Mouse (Mus musculus) urinary bladder, postnatal 25 days (tissue): ENCODE data around the gene Slc2a3.

ENCODE experiments used
- DNase-seq: peaks from one replicate; pipeline ENCODE4 v3.0.0; 2022; ENCODE audit warnings: low spot score

The Slc2a3 gene

GRCm38 (mm10) chr6:122801301-122801800 lies at the start of gene Slc2a3:
Gene Slc2a3 (minus strand): TSS chr6:122801640.
- DNase-seq = peak; percentile 28

DNA sequence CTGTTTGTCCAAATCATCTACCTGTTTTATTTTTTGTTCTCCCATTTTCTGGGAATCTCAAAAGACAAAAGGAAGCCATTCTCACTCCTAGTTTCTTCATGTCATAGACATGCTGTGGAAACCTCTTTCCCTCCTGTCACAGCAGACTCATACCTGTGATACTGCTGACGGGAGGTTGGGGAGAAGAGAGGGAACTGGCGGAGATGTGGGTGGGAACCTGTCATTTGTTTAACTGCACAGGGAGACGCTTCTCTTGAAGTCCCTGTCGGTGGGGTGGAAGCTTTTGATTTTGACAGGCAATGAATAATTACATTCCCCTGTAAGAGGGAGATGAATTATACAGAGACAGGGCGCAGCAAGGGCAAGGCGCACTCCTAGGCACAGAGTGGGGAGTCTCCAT lies 42.3 kb upstream of the Slc2a3 start:
- DNase-seq = no peak

GRCm38 (mm10) chr6:122837539-122837938 lies 36.1 kb upstream of the Slc2a3 start:
- DNase-seq = no peak

DNA sequence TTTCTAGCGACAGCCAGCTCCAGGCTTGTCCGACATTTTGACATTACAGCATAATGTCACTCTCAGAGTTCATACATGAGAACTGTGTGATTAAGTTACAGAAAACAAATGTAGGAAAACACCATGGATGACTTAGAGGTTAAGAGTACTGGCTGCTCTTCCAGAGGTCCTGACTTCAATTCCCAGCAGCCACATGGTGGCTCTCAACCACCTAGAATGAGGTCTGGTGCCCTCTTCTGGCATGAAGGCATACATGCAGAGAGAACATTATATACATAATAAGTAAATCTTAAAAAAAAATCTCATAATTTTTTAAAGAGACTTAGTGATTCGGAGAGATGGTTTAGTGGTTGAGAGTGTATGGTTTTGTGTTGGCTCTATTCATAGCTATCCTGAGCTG lies 35.5 kb upstream of the Slc2a3 start:
- DNase-seq = no peak

- DNase-seq = peak; percentile 29
Observed at GRCm38 (mm10) chr6:122834365-122834764, 32.9 kb upstream of the Slc2a3 start.

DNA sequence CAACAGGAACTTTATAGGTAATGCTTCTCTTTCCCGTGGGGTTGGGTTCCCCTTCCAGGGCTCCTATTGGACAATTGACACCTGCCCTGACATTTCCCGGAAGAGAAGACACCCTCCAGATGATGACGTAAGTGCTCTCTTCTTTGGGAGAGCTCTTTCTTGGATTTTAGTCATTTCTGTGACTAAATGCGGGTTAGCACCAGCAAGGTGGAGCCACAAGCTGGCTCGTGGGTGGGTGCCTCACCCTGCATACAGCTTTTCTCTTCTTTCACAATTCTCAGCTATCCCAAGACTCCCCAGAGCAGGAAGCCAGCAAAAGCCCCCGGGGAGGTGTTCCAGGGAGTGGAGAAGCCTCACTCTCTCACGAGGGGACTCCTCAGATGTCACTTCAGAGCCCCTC lies 31.4 kb upstream of the Slc2a3 start:
- DNase-seq = no peak

- DNase-seq = no peak
Observed at GRCm38 (mm10) chr6:122828086-122828485, 26.6 kb upstream of the Slc2a3 start.

- peak; percentile 51 for DNase-seq
Observed at GRCm38 (mm10) chr6:122825923-122826742, 24.7 kb upstream of the Slc2a3 start.

DNA sequence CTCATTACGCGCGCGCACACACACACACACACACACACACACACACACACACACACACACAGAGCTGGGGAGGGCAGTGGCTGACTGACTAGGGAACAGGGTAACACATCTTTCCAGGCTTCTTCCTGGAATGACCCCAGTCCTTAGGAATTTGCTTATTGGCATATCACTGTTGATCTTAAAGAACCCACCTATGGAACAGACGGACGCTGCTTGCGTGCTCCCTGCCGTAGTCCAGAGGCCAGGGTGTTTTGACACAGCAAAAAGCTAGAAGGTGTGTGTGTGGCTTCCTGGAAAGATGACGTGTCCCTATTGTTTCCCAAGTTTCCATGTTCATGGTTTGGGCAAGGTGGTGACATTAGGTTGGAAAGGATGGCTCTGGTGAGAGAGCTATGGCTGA lies 23.7 kb upstream of the Slc2a3 start:
- DNase-seq = no peak

DNA sequence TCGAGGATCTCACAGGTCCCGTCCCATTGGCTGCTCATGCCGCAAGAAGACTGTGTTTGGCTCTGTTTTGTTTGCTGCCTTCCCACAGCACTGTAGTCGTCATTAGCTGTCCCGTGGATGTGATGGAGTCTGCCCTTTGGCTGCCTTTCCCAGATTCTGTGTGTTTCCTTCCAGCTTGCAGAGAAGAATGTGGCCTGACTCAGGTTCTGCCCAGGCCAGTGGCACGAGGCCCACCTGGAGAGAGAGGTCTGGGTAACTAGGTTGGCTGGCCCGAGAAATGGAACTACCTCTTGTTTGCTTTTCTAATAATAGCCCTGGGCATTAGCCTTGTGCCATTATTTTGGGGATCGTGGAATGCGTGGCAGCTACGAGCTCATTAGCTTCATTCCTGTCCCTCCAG lies 22.6 kb upstream of the Slc2a3 start:
- DNase-seq = no peak

- DNase-seq = no peak
Observed at GRCm38 (mm10) chr6:122821822-122822221, 20.4 kb upstream of the Slc2a3 start.

DNA sequence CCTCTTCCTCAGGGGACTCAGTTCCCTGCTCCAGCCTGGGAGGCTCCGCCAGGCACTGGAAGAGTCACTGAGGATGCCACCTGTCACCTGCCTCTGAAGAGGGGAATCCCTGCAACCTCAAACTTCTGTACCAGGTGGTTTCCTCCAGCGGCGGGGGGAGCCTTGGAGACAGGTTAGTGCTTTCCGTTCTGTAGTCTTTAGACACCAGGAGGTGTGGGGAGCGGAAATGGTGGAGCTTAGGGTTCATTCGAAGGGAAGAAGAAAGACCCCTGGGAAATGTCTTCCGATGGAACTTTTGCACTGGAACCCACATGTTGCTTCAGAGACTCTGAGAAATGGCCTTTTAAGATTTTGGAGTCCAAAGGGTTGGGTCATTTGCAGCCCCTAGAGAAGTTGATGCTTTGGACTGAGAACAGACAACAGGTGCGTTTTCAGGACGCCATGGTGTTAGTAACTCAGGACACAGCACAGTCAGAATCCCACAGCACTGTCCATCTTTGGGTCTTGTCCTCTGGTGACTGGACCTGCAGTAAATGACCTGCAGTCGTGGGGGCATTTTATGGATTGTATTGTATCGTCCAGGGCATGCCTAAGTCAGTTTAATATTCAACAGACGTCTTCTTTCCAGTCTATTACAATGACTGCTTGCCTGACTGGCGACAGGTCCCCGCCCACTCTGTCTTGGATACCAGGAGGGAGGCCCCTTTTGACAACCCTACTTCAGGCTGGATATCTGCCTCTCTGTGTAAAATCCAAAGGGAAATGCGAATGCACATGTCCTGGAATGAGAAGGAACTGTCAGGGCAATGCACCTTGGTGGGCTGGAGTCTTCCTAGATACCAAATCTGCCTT lies 19.6 kb upstream of the Slc2a3 start:
- no peak for DNase-seq

DNA sequence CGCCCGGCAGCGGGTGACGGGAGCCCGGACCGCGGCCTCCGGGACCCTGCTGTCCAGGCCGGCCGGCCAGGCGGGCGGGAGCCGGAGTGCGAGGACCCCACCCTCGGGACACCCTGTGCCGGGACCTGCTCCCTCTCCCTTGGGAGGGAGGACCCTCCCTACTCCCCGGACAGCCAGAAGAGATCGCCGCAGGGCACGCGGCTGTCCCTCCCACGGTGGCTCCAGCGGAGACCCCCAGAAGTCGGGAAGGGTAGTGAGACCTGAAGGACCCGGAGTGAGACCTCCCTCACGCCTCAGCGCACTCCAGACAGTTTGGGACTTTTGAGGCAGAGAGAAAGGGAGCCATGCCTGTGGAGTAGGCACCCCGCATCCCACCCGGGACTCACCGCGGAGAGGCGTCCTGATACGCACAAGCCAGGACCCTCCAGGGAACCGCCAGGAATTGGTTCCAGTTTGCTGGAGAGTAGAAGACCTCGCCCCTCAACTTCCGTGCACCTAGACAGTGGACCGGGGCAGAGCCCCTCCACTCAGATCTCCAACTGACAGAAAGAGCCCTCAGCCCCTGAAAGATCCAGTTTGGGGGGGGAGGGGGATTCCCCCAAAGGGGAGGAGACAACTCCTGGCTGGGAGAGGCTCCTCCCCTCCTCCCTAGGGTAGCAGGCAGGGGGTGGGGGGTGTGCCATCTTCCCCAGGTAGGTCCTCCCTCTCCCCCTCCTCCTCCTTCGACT lies 18.8 kb upstream of the Slc2a3 start:
- peak; percentile 35 for DNase-seq

DNA sequence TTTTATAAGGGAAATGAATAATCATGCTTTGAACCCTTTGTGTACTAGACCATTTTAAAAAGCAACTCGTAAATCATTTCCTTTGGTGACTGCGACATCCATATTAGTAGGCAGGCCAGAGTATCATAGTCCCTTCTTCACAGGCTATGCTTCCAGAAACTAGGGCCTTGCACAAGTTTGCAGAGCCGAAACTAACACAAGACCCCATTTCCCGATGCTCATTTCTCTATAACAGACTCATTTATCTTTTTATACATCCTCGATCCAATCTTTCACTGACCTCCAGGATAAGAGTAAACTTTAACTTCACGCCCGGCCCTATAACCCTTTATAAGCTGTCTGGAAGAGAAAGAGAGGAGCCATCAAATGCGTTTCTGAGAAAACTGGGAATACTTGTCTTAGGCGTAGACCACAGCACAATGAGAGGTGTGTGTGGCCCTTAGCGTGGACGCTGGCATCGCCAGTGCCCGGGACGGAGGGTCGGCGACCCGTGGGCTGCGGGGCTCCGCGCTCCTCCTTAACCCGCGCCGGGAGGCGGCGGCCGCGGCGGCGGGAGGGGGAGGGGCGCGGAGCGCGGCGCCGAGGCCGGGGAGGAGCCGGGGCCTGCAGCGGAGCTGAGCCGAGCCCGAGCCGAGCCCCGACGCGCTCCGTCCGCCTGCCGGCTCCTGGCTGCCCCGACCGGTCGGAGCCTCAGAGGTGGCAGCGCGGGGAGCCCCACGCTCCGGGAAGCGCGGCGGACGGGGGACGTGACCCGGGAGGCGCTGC lies 18.0 kb upstream of the Slc2a3 start, which contains the start of gene Foxj2:
Foxj2 (plus strand) TSS at position 609 of the 765 bp plus-strand sequence.
- peak; percentile 81 for DNase-seq

- DNase-seq = no peak
Observed at GRCm38 (mm10) chr6:122813640-122814039, 12.2 kb upstream of the Slc2a3 start.

DNA sequence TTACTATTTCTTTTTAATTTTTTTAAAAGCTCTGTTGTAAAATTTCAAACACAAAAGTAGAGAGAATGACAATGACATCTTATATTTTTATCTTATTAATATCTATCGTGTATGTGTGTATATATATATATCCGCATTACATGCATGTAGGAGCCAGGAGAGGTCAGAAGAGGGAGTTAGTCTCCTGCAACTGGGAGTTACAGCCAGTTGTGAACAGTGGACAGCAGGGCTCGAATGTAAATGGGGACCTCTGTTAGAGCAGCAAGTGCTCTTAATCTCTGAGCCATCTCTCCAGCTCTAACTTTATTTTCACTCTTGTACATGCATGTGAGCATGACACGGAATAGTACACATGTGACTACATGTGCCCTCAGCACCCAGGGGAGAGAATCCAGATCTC lies 11.3 kb upstream of the Slc2a3 start:
- DNase-seq = no peak

DNA sequence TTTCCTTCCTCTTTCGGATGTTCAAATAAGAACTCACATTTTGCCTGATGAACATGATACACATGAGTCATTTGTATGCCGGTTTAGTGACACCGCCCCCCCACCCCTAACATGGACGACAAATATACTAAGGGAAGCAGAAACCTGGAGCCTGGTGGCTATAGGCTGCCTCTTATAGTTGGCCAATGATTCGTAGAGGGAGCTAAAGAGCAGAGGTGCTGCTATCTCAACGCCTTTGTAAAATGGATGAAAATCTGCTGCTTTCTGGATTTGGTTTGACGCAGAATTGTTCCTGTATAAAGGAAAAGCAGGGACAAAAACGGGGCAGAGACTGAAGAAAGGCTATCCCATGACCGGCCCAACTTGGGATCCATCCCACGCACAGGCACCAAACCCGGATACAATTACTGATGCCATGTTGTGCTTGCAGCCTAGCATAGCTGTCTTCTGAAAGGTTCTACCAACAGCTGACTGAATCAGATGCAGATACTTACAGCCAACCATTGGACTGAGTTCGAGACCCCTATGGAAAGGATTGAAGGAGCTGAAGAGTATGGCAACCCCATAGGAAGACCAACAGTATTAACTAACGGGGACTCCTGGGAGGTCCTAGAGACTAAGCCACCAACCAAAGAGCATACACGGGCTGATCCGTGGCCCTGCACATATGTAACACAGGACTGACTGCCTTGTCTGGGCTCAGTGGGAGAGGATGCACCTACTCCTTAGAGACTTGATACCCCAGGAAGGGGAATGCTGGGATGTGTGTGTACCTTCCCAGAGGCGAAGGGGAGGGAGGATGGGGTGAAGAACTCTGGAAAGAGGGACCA lies 10.5 kb upstream of the Slc2a3 start:
- DNase-seq = no peak

DNA sequence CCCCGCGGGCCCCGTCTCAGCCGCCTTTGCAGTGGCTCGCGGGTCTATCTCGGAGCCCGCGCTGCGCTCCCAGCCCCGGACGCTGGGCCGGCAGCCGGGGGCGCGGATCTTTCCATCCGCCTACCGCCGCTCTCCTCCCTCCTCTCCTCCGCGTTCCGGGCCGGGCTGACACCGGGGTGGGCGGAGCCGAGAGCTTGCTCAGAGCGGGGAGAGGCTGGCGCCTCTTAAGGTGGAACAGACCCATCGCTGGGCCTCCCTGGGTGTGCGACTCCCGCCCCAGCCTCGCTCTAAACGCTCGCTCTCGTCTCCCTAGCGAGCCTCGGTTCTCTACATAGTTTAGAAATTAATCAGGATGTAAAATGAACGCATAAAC lies 9.8 kb upstream of the Slc2a3 start:
- DNase-seq = peak; percentile 90

DNA sequence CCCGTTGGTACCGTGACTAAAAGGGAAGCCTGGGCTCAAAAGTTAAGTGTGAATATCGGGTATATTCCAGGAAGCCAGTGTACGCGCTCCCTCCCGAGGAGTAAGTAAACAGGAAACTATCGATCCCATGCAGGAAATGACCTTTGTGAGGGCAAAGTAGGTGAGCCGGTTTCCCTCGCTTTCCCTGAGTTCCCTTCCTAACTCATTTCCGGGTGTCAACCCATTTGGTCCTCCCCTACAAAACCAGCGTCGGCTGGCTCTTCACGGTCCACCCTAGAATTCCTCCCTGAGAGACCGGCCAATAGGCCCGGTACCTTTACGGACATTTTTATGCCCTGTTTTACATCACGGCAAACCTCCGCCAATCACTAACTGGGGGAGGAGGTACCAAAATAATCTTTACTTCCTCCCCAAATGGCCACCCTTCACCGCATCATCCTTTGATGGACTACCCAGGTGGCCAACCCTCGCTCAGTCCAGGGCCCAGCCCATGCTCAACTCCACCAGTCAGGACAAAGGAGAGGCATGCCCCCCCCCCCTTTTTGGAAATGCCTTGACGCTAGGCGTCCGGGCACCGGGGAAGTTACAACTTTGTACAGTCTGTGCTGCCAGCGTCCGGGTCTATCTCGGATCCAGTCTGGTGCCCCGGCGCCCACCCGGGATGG lies 9.3 kb upstream of the Slc2a3 start:
- peak; percentile 89 for DNase-seq

DNA sequence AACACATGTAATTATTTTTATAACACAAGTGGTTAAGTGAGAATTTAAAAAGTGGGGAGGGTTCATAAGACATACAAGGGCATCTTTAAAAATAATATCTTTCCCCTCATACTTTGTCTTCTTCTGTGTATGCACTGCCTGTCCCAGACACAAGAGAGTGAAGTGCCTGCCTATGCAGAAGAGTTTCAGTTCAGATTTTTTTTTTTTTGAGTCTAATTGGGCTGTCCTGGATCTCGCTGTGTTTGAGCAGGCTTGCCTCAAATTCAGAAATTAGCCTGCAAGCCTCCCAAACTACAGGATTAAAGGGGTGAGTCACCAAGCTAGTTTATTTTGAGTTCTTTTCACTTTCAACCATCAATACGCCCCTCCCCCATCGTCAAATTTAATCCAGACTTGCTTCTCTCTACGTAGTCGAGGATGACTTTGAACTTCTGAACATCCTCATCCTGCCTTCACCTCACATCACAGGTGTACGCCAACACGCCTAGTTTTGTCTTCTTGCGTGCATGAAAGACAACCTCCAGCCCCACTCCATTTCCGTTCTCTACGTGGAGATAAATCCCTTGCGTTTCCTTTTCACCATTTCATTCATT lies 8.7 kb upstream of the Slc2a3 start:
- no peak for DNase-seq
